Mouse (Mus musculus): ENCODE data around the gene Olfr615.
"Not testable (repeated sequence)": the region's sequence is repeated elsewhere in the genome, so short reads cannot be mapped to it uniquely, and the experiment has no call there.

Olfr615 gene

GRCm38 (mm10) chr7:103555779-103556178, at the start of gene Olfr615:
Gene Olfr615, plus strand, starts transcription at chr7:103556079.
- DNase-seq = no peak

GRCm38 (mm10) chr7:103512022-103512421, 43.9 kb upstream of the Olfr615 start, which contains the start of gene Olfr610:
Gene Olfr610, minus strand, starts transcription at chr7:103512122.
- no peak for DNase-seq

DNA sequence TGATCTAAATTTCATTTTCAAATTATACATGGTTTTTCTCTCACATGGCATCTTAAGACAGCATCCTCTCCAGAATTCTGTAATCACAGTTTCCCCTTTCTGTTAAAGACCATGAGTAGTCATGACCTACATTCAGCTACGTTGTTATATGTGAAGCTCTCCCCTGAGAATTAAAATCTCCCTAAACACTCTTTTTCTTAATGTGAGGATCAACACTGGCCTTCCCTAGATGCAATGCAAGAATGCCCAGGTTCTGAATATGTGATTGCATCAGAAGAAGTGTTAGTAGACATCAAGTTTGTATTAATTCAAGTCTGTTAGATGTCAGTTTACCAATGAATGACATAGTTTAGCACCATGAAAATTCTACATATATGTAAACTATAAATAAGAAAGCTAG, 35.1 kb upstream of the Olfr615 start, which contains the start of gene Olfr611:
Olfr611 (minus strand) TSS at position 101 of the 400 bp plus-strand sequence.
- not testable (repeated sequence) for DNase-seq

DNA sequence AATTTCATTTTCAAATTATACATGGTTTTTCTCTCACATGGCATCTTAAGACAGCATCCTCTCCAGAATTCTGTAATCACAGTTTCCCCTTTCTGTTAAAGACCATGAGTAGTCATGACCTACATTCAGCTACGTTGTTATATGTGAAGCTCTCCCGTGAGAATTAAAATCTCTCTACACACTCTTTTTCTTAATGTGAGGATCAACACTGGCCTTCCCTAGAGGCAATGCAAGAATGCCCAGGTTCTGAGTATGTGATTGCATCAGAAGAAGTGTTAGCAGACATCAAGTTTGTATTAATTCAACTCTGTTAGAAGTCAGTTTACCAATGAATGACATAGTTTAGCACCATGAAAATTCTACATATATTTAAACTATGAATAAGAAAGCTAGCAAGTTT, 13.3 kb upstream of the Olfr615 start, which contains the start of gene Olfr612:
Olfr612 (minus strand) TSS at position 101 of the 400 bp plus-strand sequence.
- not testable (repeated sequence) for DNase-seq

- no peak for DNase-seq
Observed at GRCm38 (mm10) chr7:103547774-103548173, 8.1 kb upstream of the Olfr615 start, which contains the start of gene Olfr613. Gene Olfr613, plus strand, starts transcription at chr7:103548074.

DNA sequence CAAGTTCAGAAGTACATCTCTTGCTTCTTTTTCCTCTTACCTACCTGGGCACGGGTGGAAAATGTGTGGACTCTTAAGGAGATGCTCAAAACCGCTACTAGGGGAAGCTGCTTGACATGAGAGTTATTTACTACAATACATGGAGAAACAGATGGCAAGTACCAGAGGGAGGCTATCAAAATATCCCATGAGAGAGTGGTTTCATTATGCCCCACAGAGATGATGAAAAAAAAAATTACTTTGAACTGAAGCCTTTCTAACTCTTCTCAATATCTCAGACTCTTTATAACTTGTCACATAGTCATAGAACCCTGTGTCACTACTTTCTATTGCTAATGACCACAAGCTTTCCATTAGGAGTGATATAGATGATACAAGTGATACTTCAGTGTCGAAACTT, 13.2 kb downstream of the Olfr615 start, which contains the start of gene Olfr616:
Olfr616 (minus strand) TSS at position 101 of the 400 bp plus-strand sequence.
- DNase-seq = no peak

- no peak for DNase-seq
Observed at GRCm38 (mm10) chr7:103572761-103573160, 16.9 kb downstream of the Olfr615 start, which contains the start of gene Olfr617. Gene Olfr617, plus strand, starts transcription at chr7:103573061.

GRCm38 (mm10) chr7:103589803-103590202, 33.9 kb downstream of the Olfr615 start, which contains the start of gene Olfr618:
Gene Olfr618, plus strand, starts transcription at chr7:103590103.
- DNase-seq = no peak

DNA sequence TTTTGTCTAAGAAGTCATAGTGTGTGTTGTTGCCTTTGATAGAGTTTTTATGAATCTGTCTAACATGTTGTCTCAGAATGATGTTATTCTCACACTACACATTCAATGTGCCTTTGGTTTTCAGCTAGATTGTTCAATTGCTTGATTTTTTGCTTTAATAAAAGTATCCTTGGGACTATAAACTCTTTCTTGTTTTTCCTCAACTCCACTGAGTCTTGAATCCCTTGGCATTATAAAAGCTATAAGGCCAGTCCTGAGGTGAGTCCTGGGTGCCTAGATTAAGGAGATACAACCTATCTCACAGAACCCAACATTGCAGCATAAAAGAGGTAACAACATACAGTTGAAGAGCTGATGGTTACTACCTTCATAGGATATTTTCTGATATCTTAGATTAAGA, 44.4 kb downstream of the Olfr615 start, which contains the start of gene Olfr619:
Olfr619 (plus strand) TSS at position 301 of the 400 bp plus-strand sequence.
- no peak for DNase-seq

- no peak for DNase-seq
Observed at GRCm38 (mm10) chr7:103607425-103607824, 51.5 kb downstream of the Olfr615 start.

DNA sequence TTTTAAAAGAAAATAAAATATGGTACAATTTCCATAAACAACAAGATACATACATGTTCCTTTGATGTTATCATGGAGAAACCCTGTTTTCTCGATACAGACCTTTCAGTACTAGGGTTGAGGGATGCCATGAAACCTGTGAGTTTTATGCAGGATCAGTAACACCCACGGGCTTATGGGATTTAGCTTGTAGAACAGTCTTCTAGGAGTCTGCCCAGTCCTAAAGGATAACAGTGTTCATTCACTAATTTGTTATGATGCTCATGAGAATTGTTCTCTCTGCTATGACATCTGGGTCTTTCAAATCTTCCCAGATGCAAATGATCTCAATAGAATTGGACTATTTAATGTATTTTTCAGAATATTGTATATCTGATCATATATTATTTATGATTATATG, 56.6 kb downstream of the Olfr615 start, which contains the start of gene Olfr620:
Olfr620 (minus strand) TSS at position 101 of the 400 bp plus-strand sequence.
- no peak for DNase-seq
